Mouse (Mus musculus) skeletal muscle tissue, adult 2 months (tissue): ENCODE results near the gene Ncbp3.

Experiments used
- DNase-seq: peaks from one replicate; pipeline ENCODE4 v3.0.0-alpha.2; 2012; ENCODE audit warnings: low read depth, low spot score

Ncbp3 gene

GRCm38 (mm10) chr11:73137116-73137515 is 89.5 kb downstream of the Ncbp3 start:
- DNase-seq: no peak

GRCm38 (mm10) chr11:73137591-73138501 is 90.3 kb downstream of the Ncbp3 start, which contains the start of gene Haspin:
TSS of gene Haspin (minus strand) at chr11:73138294.
- DNase-seq: peak; percentile 83
